Mouse (Mus musculus): ENCODE data around the gene Svbp.

DNA sequence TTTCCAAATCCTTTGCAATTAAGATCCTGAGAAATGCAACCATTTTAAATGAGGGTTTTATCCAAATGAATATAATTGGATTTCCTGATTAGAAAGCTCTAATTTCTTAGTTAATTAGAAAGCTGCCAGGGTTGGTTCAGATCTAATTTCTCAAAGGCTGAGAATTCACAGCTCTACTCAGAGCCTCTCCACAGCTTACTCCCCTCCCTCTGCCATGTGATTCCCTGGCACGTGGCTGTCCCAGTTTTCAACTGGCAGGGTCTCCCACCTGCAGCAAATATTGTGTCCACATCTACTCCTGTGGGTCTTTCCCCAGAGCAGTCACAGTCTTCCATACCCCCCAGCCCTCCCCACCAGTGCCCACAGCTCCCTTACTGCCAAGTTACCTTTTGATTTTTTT lies 11.6 kb upstream of the Svbp start:
- TF ChIP-seq CTCF (IDR thresholded peaks at IDR 0.05; ENCODE audit: low read depth) (no peak), EP300 (optimal IDR thresholded peaks at IDR 0.05) (no peak)
